Mouse (Mus musculus): ENCODE measurements around the gene Zfp352.
"Not testable (repeated sequence)": the region's sequence is repeated elsewhere in the genome, so short reads cannot be mapped to it uniquely, and the experiment has no call there.

The Zfp352 gene

DNA sequence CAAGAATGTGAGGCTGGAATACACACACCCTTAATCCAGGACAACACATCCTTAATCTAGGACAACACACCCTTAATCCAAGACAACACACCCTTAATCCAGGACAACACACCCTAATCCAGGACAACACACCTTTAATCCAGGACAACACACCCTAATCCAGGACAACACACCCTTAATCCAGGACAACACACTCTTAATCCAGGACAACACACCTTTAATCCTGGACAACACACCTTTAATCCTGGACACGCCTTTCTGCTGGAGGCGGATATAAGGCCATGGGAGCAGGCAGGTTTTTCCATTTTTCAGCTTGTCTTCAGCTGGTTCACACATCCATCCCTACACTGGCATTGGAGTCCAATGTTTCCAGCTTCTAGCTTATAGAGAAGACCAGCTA, at the start of gene Zfp352:
Gene Zfp352, plus strand, starts transcription at position 301 of the 400 bp plus-strand sequence.
- no peak for DNase-seq (ENCODE audit: low spot score in 2 of 2)

DNA sequence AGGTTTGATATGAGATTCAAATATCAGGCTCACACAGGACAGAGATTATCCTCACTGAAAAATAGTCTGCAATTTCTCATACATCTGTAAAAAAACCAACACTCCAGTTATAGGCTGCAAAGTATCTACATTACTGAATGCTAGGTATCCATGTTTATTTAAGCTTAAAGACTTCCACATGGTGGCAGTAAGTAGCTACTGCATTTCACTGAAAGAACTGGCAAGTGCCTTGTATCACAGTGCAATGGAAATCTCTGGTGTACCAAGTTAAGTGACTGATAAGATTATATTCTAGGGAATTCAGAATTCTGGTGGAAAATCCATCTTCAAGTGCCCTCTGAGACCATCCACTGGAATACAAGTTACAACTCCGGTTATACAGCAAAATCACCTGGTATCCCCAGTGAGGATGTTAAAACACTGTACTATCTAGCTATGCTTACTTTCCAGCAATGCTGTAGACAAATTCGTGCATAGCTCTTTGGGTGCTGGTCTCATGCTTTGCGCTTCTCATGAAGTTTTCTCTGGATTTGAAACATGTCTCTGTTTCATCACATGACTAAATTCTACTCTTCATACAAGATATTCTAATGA, 47.6 kb upstream of the Zfp352 start:
- DNase-seq (ENCODE audit: low spot score in 2 of 2): no peak

DNA sequence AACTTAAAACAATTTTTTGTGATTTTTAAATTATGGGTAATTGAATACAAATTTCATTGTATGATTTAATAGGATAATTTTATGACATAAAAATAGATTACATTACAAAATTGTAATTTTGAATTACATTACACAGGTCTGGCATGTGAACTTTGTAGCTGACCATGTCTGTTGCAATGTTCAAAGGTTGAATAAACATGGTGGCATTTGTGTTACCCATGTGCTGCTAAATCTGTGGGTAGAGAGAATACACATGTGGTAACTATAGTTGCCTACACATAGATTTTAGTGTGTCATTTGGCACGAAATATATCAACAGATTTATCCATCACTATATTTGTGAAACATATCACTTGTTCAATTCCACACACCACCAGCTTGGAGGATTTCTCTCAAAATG, 44.6 kb upstream of the Zfp352 start:
- no peak for DNase-seq (ENCODE audit: low spot score in 2 of 2)

DNA sequence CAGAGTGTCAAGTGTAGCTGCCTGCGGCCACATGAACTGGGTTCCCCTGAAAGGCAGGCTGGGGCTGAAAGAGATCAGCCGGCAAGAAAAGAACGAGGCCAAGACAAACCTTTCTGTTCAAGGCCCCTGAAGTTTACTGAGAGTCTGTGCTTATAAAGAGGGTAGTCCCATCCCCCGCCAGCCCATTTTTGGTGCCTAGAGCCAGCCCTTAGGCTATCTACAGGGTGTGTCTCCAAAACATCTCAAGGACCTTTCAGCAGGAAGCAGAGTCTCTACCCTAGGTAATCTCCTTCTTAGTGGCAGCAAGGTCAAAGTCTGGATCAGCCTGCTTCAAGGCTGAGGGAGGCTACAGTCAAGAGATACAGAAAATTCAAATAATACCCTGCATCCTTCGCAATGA, 15.2 kb upstream of the Zfp352 start:
- no peak for DNase-seq (ENCODE audit: low spot score in 2 of 2)

DNA sequence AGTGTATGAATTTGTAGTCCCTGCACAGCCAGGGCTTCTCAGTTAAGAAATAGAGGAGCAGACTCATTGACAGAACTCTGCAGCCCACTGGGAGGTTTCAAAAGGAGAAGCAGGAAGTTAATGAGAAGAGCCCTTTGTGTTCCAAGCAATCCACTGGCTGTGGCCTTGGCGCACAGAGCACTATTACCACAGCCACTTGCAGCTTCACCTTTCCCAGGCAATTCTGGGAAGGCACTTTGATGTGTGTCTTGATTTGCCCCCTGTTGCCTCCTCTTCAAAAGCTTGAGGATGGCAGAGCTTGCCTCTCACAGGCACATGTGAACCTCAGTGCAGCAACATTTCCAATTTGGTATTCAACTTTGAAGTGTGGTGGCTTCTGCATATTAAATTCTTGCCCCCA, 7.1 kb upstream of the Zfp352 start:
- no peak for DNase-seq (ENCODE audit: low spot score in 2 of 2)

DNA sequence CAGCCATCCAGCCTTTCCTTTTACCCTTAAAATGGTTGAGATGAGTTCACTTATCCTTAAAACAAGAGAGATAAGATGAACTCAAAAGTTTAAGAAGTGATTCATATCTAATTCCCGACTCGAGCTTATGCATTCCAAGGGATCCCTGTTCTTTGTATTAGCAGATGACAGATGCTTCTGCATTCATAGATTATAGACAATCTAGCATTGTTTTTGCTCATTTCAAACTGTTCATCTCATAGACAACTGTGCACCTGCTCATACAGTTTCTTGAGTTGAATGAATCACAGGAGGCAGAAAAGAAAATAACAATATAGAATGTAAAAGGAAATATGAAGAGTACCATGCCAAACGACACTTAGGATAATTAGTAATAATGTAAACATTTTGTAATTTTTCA, 6.5 kb upstream of the Zfp352 start:
- no peak for DNase-seq (ENCODE audit: low spot score in 2 of 2)

DNA sequence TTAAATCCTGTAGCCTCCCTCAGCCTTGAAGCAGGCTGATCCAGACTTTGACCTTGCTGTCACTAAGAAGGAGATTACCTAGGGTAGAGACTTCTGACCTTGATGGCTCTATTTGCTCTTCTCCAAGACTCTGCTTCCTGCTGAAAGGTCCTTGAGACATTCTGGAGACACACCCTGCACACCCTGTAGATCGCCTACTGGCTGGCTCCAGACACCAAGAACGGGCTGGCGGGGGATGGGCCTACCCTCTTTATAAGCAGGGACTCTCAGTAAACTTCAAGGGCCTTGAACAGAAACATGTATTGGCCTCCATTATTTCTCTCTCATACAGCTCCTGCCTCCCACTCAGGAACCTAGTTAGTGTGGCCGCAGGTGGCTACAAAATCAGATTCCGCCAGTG, 17.0 kb downstream of the Zfp352 start:
- not testable (repeated sequence) for DNase-seq (ENCODE audit: low spot score in 2 of 2)

DNA sequence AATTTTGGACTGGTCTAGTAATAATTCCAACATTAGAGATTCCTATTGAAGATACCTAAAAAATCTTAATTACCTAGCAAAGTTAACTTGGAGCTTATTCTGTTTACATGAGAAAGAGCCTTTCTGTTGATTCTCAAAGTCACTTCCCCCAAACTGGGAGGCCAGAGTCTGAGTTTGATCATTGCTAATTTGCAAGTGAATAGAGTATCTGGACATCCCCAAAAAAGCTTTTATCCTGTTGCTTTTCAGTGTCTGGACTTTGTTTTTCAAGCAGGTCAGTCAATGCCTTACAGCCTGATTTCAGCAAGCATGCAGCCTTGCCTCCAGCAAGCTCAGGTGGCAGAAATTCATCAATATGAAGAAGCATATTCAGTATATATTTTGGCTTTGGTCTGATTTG, 51.2 kb downstream of the Zfp352 start:
- no peak for DNase-seq (ENCODE audit: low spot score in 2 of 2)
